In the genomic region with DNA sequence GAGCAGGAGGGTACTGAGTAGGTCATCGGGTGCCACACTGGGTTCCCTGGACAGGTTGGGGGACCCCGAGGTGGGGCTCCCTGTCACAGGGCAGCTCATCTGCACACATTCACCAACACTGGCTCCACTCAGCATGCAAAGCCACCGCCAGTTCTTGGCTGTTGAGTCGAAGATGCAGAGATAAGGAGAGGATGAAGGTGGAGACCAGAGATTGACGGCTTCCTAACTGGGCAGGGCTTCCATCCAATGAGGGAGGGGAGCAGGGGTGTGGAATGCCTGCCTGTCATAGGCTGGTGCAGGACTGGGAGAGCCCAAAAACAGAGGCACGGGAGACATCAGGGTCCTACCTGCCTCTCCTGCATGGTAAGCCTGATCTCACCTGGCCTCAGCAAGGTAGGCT, we compare ENCODE assay signal across 23 mouse cellular contexts. TPM values are rescaled to one million over a fixed set of nuclear protein-coding genes. Genes with fewer than 3 reads are reported as not detected.
DNase-seq lines count a peak whose midpoint lies in the region; TF ChIP-seq lines count a peak whose summit lies in the region.
"Had no signal": no experiment of that assay in that cellular context is flagged by ENCODE, and none has a peak within 500 bp of the region (broad histone marks: within the 10 kb centered on the region; RNA-seq: fewer than 3 reads in every experiment).

No protein-coding gene starts in this region.

- peak overlapping the region; percentile 55 for H3K4me3 ChIP-seq in lung, adult 2 months (replicated peaks; ENCODE audit: extremely low read depth, low read depth, low read length)
- H3K4me3 ChIP-seq: forebrain, embryonic 13.5 days; lung, embryonic 15.5 days; myocyte; neural tube, embryonic 12.5 days; stomach, embryonic 15.5 days had no signal

- H3K4me1 ChIP-seq in lung, adult 2 months (ENCODE audit: control insufficient read depth, insufficient read depth, low read length) = peaks cover 21% of the 10 kb centered on the region; the same call in 1 of the 2 replicates
- H3K4me1 ChIP-seq: forebrain, embryonic 13.5 days; neural tube, embryonic 12.5 days had no signal

- no peak for TF ChIP-seq CTCF in lung, adult 2 months (IDR thresholded peaks at IDR 0.05; ENCODE audit: insufficient read depth, low read length)

- 40% methylated on average over 6 of the region's 6 CpGs for WGBS in lung, adult 2 months

- peak; percentile 48; the same call in 1 of the 2 replicates for TF ChIP-seq POLR2A in lung, adult 2 months (IDR thresholded peaks at IDR 0.05; ENCODE audit: borderline replicate concordance, extremely low read depth, low read depth, low read length)

- DNase-seq in kidney, adult 18-20 months = peak; percentile 51
- no peak for DNase-seq in kidney, postnatal 10 days
- DNase-seq in 416B (ENCODE audit: low read depth) = peak; percentile 65
- DNase-seq in lung, adult 2 months = no peak
- peak; percentile 81 for DNase-seq in lung, postnatal 36 days
- DNase-seq in spleen, postnatal 36 days (ENCODE audit: low spot score in 2 of 2) = no peak
- DNase-seq in retina, embryonic 14.5 days (ENCODE audit: low spot score) = no peak
- DNase-seq in c-Kit-positive CD71-positive TER-119-positive erythroid progenitor cells, embryonic 14.5 days (ENCODE audit: low spot score) = no peak
- DNase-seq: adrenal gland, postnatal 25 days; cerebellum, adult 18-20 months; cerebellum, postnatal 14 days; gastrocnemius, postnatal 14 days; liver; right cerebral cortex, postnatal 14 days; thymus, adult 18-20 months; thymus, postnatal 4 days had no signal

RNA-seq across cellular contexts. Expression of gene Krt80, which starts 5.5 kb away (rescaled TPM):
- polyA plus RNA-seq in lung, adult 2 months (2012; rRNA removed) = 130 and 155 TPM in 2 replicates
- polyA plus RNA-seq: limb, embryonic 11.5 days; midbrain, embryonic 11.5 days; neural tube, embryonic 12.5 days had no signal

RNA-seq across cellular contexts. Expression of gene Krt7, which starts 46.4 kb away (rescaled TPM):
- polyA plus RNA-seq in lung, adult 2 months (2012; rRNA removed) = 136 and 143 TPM in 2 replicates

Comparison
In these comparisons a context has a peak if more than half of its experiments do, and no peak if none do; other contexts are left out.
1. DNase-seq: peak in kidney, adult 18-20 months (single experiment), 416B (single experiment) and lung, postnatal 36 days (single experiment); none in kidney, postnatal 10 days (single experiment), lung, adult 2 months (single experiment), spleen, postnatal 36 days (0 of 2), retina, embryonic 14.5 days (single experiment) and c-Kit-positive CD71-positive TER-119-positive erythroid progenitor cells, embryonic 14.5 days (single experiment).